Comparison of ENCODE assay signal across 12 mouse cellular contexts in the genomic region with DNA sequence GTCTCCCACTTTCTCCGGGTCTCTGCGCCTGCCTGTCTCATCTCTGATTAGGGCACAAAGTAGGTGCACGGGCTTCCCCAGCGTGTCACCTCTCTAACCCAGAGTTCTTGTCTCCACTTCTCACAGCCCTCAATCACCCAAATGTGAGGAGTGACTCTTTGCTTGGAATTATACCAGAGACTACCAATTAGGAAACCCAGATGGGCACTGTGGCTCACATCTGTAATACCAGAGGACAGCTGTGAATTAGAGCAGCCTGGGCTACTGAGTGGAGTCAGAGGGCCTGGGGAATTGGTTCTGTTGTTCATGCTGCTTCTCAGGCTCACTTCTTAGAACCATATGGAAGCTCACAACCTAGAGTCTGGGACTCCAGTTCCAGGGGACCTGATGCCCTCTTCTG.
"Had no signal": no experiment of that assay in that cellular context is flagged by ENCODE, and none has a peak within 500 bp of the region (broad histone marks: within the 10 kb centered on the region; RNA-seq: fewer than 3 reads in every experiment).

No protein-coding gene starts in this region.

- H3K4me2 ChIP-seq: liver, embryonic 11.5 days; liver, embryonic 15.5 days had no signal

- ATAC-seq: inflammation-experienced regulatory T-cells, adult 6 months; intestine, postnatal 0 days had no signal

- H3K9ac ChIP-seq: liver, embryonic 15.5 days had no signal

- DNase-seq: kidney, adult 9 months; kidney, postnatal 36 days; lung, adult 2 months; lung, postnatal 10 days had no signal

- H3K4me3 ChIP-seq: liver, embryonic 15.5 days; megakaryocyte, embryonic 14.5 days; midbrain, embryonic 12.5 days had no signal

- H3K9me3 ChIP-seq: liver, embryonic 15.5 days; megakaryocyte, embryonic 14.5 days; midbrain, embryonic 12.5 days had no signal

- H3K36me3 ChIP-seq: liver, embryonic 15.5 days; midbrain, embryonic 12.5 days had no signal

- H3K4me1 ChIP-seq: liver, embryonic 15.5 days; megakaryocyte, embryonic 14.5 days had no signal

- H3K27ac ChIP-seq: kidney, postnatal 0 days; liver, embryonic 15.5 days; macrophage had no signal
